Mouse (Mus musculus): Measurements from ENCODE around the gene Tmem80. TPM values are rescaled to one million over a fixed set of nuclear protein-coding genes. Genes with fewer than 3 reads are reported as not detected.

Gene Tmem80
- polyA plus RNA-seq, 1 experiment from 2014 or later: 52.2 TPM

GRCm38 (mm10) chr7:141331990-141332389 lies 4.5 kb downstream of the Tmem80 start:
- no peak for DNase-seq (ENCODE audit: low spot score)
- Histone ChIP-seq H3K9me3 (replicated peaks) (no peaks in the 10 kb centered on the region), H3K4me3 (no peak overlapping the region), H3K27ac (replicated peaks) (no peak overlapping the region), H3K36me3 (peaks cover 46% of the 10 kb centered on the region), H3K27me3 (ENCODE audit: low read depth, poor library complexity, severe bottlenecking) (no peaks in the 10 kb centered on the region), H3K4me1 (peaks cover 17% of the 10 kb centered on the region)
- 89% methylated on average over 6 of the region's 6 CpGs for WGBS

DNA sequence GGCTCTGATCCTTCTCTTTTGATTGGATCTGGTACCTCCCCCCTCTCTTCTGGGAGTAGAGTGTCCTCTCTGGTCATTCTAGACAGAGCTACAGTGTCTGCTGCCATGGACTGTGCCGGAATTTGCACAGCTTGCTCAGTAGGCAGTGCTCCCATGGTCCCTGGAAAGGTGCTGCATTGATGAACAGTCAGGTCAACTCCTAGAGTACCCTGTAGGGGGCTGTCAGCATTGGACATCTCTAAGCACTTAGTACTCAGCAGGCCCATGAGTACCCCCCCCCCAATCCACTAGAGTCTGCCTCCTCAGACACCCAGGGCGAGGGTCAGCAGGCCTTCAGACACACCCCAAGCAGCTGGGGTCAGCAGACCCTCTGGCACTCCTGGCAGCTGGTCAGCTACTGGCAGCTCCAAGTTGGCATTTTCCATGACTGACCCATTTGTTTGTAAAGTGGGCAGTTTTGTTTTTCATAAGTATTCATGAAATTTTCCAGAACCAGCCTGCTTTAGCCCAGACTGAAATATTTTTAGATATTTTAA lies 7.6 kb downstream of the Tmem80 start:
- Histone ChIP-seq H3K9me3 (replicated peaks) (no peaks in the 10 kb centered on the region), H3K27ac (replicated peaks) (no peak overlapping the region), H3K36me3 (peaks cover 46% of the 10 kb centered on the region), H3K4me3 (no peak overlapping the region), H3K4me1 (peaks cover 22% of the 10 kb centered on the region), H3K27me3 (ENCODE audit: low read depth, poor library complexity, severe bottlenecking) (peaks cover 27% of the 10 kb centered on the region)
- WGBS: 86% methylated on average over 2 of the region's 2 CpGs
- no peak for DNase-seq (ENCODE audit: low spot score)

- Histone ChIP-seq H3K36me3 (peaks cover 46% of the 10 kb centered on the region), H3K27ac (replicated peaks) (no peak overlapping the region), H3K4me3 (no peak overlapping the region), H3K27me3 (ENCODE audit: low read depth, poor library complexity, severe bottlenecking) (peaks cover 33% of the 10 kb centered on the region), H3K9me3 (replicated peaks) (no peaks in the 10 kb centered on the region), H3K4me1 (peaks cover 22% of the 10 kb centered on the region)
- DNase-seq (ENCODE audit: low spot score): no peak
- 91% methylated on average over 4 of the region's 4 CpGs for WGBS
Observed at GRCm38 (mm10) chr7:141335682-141336081, 8.1 kb downstream of the Tmem80 start.

GRCm38 (mm10) chr7:141336296-141336695 lies 8.8 kb downstream of the Tmem80 start:
- no peak overlapping the region for H3K27ac ChIP-seq (replicated peaks)
- DNase-seq (ENCODE audit: low spot score): no peak
- H3K4me1 ChIP-seq: peaks cover 22% of the 10 kb centered on the region
- no peaks in the 10 kb centered on the region for H3K9me3 ChIP-seq (replicated peaks)
- 81% methylated on average over 3 of the region's 3 CpGs for WGBS
- H3K27me3 ChIP-seq (ENCODE audit: low read depth, poor library complexity, severe bottlenecking): peaks cover 33% of the 10 kb centered on the region
- peaks cover 46% of the 10 kb centered on the region for H3K36me3 ChIP-seq
- no peak overlapping the region for H3K4me3 ChIP-seq

- Histone ChIP-seq H3K9me3 (replicated peaks) (no peaks in the 10 kb centered on the region), H3K36me3 (peaks cover 32% of the 10 kb centered on the region), H3K27me3 (ENCODE audit: low read depth, poor library complexity, severe bottlenecking) (peaks cover 33% of the 10 kb centered on the region), H3K4me3 (no peak overlapping the region), H3K4me1 (peaks cover 22% of the 10 kb centered on the region), H3K27ac (replicated peaks) (no peak overlapping the region)
- DNase-seq (ENCODE audit: low spot score): no peak
- 79% methylated on average over 3 of the region's 3 CpGs for whole genome bisulfite sequencing
Observed at GRCm38 (mm10) chr7:141337716-141338416, 10.3 kb downstream of the Tmem80 start.

DNA sequence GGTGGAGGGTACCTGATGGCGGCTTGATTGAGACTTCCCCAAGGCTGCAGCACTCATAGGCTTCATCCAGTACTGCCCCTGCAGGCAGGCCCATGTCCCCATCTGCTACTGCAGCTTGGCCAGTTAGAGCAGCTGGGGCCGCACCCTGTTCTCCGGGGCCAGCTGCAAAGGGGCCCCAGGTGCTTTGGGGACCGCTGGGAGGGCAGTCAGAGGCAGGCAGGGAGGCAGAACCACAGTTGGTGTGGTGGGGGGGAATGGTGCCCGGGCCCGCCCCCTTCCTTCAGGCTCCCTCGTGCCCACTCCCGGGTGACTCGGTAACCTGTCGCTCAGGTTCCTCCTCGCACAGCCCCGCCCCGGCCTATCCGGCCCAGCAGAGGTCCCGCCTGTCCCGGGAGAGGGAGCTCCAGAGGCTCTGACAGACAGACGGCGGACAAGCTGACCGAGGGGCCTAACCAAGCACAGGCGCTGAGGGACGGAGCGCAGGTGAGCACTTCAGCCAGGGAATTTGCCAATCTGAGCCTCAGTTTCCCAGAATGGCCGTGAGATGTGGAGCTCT lies 11.1 kb downstream of the Tmem80 start, which contains the start of gene Eps8l2:
Gene Eps8l2 (plus strand): TSS at position 305 of the 556 bp plus-strand sequence.
- Histone ChIP-seq H3K27ac (replicated peaks) (no peak within 1 kb of the TSS; the same call in 1 of the 2 replicates), H3K36me3 (peaks cover 25% of the 10 kb centered on the region), H3K9me3 (replicated peaks) (no peaks in the 10 kb centered on the region), H3K4me1 (peaks cover 22% of the 10 kb centered on the region), H3K4me3 (peak within 1 kb of the TSS; percentile 37), H3K27me3 (ENCODE audit: low read depth, poor library complexity, severe bottlenecking) (peaks cover 33% of the 10 kb centered on the region)
- DNase-seq (ENCODE audit: low spot score): peak; percentile 32
- WGBS: 4% methylated on average over 23 of the region's 23 CpGs

- Histone ChIP-seq H3K27me3 (ENCODE audit: low read depth, poor library complexity, severe bottlenecking) (peaks cover 33% of the 10 kb centered on the region), H3K36me3 (peaks cover 19% of the 10 kb centered on the region), H3K4me3 (peak overlapping the region; percentile 37), H3K4me1 (peaks cover 22% of the 10 kb centered on the region), H3K9me3 (replicated peaks) (no peaks in the 10 kb centered on the region), H3K27ac (replicated peaks) (no peak overlapping the region; the same call in 1 of the 2 replicates)
- 49% methylated on average over 20 of the region's 20 CpGs for WGBS
- DNase-seq (ENCODE audit: low spot score): no peak
Observed at GRCm38 (mm10) chr7:141339215-141339920, 11.8 kb downstream of the Tmem80 start.

DNA sequence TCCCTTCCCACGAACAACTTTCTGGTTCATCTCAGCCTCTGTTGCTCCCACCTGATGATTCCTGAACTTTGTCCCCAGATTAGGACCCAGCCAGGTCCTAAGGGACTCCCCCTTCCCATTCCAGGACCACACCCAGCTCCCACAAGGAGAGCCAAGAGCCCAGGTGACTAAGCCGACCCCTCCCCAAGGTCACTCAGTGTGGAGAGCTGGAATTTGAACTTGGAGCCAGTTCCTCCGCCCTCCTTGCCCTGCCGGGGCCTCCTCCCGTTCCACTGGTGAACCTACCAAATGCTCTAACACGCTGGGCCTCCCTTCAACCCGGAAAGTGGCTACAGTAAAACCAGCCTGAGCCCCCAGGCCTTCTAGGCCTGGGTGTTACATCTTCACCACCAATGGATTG lies 12.5 kb downstream of the Tmem80 start:
- no peak for DNase-seq (ENCODE audit: low spot score)
- 86% methylated on average over 7 of the region's 7 CpGs for WGBS
- H3K36me3 ChIP-seq: peaks cover 12% of the 10 kb centered on the region
- peaks cover 22% of the 10 kb centered on the region for H3K4me1 ChIP-seq
- H3K9me3 ChIP-seq (replicated peaks): no peaks in the 10 kb centered on the region
- H3K27ac ChIP-seq (replicated peaks): no peak overlapping the region
- H3K27me3 ChIP-seq (ENCODE audit: low read depth, poor library complexity, severe bottlenecking): peaks cover 33% of the 10 kb centered on the region
- no peak overlapping the region for H3K4me3 ChIP-seq

- no peak for DNase-seq (ENCODE audit: low spot score)
- WGBS: 81% methylated on average over 6 of the region's 6 CpGs
- Histone ChIP-seq H3K36me3 (peaks cover 8% of the 10 kb centered on the region), H3K27me3 (ENCODE audit: low read depth, poor library complexity, severe bottlenecking) (peaks cover 33% of the 10 kb centered on the region), H3K27ac (replicated peaks) (no peak overlapping the region), H3K4me3 (no peak overlapping the region), H3K9me3 (replicated peaks) (no peaks in the 10 kb centered on the region), H3K4me1 (peaks cover 22% of the 10 kb centered on the region)
Observed at GRCm38 (mm10) chr7:141340476-141340875, 12.9 kb downstream of the Tmem80 start.

DNA sequence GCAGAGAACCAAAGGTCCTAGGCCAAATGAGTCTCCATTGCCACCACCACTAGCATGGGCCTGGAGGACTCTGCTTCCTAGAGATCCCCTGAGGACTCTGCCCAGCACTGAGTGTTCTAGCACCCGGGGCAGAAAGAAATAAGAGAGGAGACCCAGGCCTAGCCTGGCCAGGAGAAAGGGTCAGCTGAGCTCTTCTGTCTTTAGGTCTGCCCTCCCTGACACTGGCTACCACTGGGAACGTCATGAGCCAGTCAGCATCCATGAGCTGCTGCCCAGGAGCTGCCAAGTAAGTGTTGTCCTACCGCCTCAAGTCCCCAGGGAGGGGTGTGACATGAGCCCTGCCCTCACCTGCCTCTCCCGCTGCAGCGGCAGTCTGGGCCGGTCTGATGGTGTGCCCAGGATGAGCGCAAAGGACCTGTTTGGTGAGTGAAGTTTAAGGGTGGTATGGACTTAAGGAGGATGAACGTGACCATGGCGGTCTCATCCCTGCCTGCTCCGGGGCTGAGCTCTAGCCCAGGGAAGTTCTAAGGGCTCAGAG lies 14.2 kb downstream of the Tmem80 start:
- no peak for DNase-seq (ENCODE audit: low spot score)
- WGBS: 78% methylated on average over 10 of the region's 10 CpGs
- H3K27ac ChIP-seq (replicated peaks): no peak overlapping the region
- H3K27me3 ChIP-seq (ENCODE audit: low read depth, poor library complexity, severe bottlenecking): peaks cover 33% of the 10 kb centered on the region
- no peak overlapping the region for H3K4me3 ChIP-seq
- H3K9me3 ChIP-seq (replicated peaks): no peaks in the 10 kb centered on the region
- peaks cover 22% of the 10 kb centered on the region for H3K4me1 ChIP-seq
- H3K36me3 ChIP-seq: no peaks in the 10 kb centered on the region

- H3K27ac ChIP-seq (replicated peaks): no peak overlapping the region
- DNase-seq (ENCODE audit: low spot score): no peak
- no peak overlapping the region for H3K4me3 ChIP-seq
- peaks cover 24% of the 10 kb centered on the region for H3K27me3 ChIP-seq (ENCODE audit: low read depth, poor library complexity, severe bottlenecking)
- no peaks in the 10 kb centered on the region for H3K9me3 ChIP-seq (replicated peaks)
- 67% methylated on average over 2 of the region's 2 CpGs for WGBS
- peaks cover 13% of the 10 kb centered on the region for H3K4me1 ChIP-seq
- H3K36me3 ChIP-seq: no peaks in the 10 kb centered on the region
Observed at GRCm38 (mm10) chr7:141343230-141343629, 15.7 kb downstream of the Tmem80 start.

DNA sequence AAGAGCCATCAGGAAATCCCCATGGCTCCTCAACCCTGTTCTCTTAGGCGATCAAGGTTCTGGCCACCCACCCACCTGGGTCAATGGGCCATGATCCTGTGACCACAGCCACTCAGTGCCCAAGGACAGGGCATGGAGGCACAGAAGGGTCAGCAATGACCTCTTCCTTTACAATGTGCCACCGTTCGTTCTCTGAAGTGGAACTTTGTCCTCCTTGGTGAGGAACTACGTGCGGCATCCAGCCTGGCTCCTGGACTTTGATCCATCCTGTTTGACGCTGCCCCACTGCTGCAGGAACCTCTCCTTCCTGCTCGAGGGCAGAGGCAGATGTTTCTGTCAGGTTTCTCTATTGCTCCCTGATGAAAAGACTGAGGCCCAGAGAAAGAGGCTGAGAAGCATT lies 16.2 kb downstream of the Tmem80 start:
- no peak overlapping the region for H3K4me3 ChIP-seq
- H3K36me3 ChIP-seq: no peaks in the 10 kb centered on the region
- H3K27me3 ChIP-seq (ENCODE audit: low read depth, poor library complexity, severe bottlenecking): peaks cover 20% of the 10 kb centered on the region
- WGBS: 78% methylated on average over 7 of the region's 7 CpGs
- no peaks in the 10 kb centered on the region for H3K9me3 ChIP-seq (replicated peaks)
- H3K27ac ChIP-seq (replicated peaks): no peak overlapping the region
- DNase-seq (ENCODE audit: low spot score): no peak
- peaks cover 8% of the 10 kb centered on the region for H3K4me1 ChIP-seq

Measured in midbrain, embryonic 10.5 days (tissue).